Mouse (Mus musculus): ENCODE measurements at regions not wholly inside any gene's neighbourhood (a gene's known extent, or its start where the extent isn't known, plus 50 kb on each side); places are given as distances from the start of the nearest gene placed in this dataset.
A peak's percentile ranks its signal among the peaks of the same experiment; 100 is the strongest.

GRCm38 (mm10) chr9:88068322-88068721 lies 258.7 kb upstream of the Nt5e start:
- DNase-seq (ENCODE audit: low read depth, low spot score), result no peak

DNA sequence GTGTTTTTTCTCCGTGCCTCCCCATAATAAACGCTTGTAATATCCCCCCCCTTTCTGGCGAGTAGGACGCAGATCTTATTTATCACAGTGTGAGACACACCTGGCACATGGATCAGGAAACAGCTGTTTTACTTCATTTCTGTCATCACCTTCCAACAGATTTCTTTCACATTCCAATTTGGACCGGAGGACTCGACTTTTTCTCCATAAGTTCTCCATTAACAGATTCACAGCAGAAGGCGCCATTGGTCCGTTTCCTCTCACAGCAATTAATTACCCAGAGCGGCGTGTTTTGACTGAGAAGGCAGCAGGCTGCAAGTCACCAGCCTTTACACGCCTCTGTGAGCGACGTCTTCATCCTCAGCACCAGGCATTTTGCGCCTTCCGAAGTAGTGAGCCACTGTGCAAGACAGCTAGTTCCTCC lies 258.1 kb upstream of the Nt5e start:
- DNase-seq (ENCODE audit: low read depth, low spot score), result no peak

- no peak for DNase-seq (ENCODE audit: low read depth, low spot score)
Measured at GRCm38 (mm10) chr9:88069834-88070233, 257.2 kb upstream of the Nt5e start.

- DNase-seq (ENCODE audit: low read depth, low spot score), result peak; percentile 74
Measured at GRCm38 (mm10) chr9:88073165-88073564, 253.8 kb upstream of the Nt5e start.

DNA sequence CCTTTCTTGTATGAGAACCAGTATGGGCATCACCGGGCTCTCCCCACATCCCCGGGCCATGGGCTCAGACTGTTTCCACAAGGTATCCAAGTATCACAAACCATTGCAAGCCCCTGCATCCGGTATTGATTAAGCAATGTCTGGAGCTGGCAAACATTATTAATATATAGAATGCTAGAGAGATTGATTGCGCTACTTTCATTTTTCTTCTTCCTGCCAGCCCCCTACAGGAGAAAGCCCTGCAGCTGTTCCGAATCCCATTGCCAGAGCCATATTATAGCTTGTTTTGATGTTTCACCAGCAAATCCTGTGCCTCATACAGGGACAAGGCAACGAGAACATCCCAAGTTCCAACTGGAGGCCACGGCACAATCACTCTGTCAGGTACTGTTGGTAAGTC lies 253.4 kb upstream of the Nt5e start:
- no peak for DNase-seq (ENCODE audit: low read depth, low spot score)

DNA sequence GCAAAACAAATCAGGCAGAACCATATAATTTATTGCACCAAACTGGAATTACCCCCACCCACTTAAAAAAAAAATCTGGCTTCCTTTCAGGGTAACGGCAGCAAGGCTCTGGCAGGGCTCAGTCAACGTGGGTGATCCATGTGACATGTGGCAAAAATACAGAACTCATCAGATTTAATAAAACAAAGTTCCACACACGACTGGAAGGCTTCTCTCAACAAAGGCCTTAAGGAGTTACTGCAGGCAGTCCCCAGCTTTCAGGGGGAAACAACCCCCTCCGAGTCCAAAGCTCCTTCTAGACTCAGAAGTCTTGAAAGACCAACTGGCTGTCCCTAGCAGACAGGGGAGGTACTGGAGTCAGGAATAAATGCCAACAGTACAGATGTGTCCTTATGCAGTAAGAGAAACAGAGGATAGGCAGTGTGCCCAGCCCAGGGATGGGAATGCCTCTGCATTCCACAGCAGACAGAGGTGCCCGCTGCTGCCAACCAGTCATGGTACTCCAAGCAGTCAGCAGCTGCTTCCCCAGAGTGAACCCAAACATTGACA lies 244.0 kb upstream of the Nt5e start:
- no peak for DNase-seq (ENCODE audit: low read depth, low spot score)

DNA sequence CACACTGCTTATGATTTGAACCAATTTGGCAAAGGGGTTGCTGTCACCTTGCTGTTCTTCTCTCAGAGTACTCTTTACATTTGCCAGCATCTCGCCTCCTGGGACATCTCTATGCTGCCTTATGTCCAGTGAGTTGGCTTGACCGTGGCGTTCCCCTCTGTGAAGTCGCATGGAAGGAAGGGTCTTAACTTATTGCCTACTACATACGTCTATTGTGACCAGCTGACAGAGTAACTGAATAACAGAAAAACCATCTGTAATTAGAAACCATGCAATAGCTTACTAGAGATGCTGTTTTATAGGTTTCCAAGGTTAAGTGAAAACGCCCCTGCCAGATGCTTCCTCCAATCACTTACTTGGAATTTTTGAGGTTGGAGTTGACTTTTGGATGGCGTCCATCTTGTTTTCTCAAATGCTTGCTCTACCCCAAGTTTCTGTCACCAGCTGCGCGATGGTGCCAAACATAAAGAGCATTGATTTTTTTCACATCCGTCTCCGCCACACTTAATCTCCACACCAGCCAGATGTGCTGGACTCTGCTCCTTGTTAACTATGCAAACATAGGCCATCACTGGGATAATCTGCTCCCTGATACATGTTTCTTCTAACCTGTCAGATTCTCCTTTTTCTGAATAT lies 241.7 kb upstream of the Nt5e start:
- no peak for DNase-seq (ENCODE audit: low read depth, low spot score)

DNA sequence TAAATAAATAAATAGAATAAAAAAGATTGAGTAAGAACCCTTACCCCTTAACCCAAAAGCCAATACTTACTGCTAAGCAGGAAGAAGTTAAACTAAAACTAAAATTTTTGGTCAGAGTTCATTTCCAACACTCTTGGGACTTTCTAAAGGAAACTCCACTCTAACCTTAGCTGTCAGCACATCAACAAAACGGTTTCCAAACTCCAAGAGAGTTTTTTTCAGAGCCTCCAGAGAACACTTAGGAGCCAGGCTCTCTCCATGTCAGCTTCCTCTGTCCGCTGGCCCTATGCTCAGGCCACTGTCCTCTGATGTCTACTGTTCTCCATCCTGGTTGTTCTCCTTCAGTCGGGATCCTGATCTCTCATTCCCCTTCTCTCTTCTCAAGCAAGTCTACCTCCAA lies 241.1 kb upstream of the Nt5e start:
- DNase-seq (ENCODE audit: low read depth, low spot score), result no peak

GRCm38 (mm10) chr9:88091781-88092527 lies 235.0 kb upstream of the Nt5e start:
- no peak for DNase-seq (ENCODE audit: low read depth, low spot score)

DNA sequence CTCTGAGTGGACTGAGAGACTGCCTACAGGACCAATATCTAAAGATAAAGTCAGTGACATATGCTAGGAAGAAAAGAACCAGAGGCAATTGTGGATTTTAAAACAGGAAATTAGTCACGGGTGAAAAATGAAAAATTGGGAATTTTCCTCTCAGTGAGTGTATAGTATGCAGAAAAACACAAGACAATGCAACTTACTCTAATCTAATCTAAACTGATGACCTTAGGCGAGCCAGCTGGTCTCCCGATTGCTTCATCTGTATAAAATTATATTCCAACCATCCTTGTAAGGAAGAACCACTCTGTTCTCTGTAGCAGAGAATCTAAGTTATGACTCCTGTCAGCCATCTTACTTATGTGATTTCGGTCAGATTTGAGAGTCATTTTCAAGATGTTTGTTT lies 234.4 kb upstream of the Nt5e start:
- DNase-seq (ENCODE audit: low read depth, low spot score), result no peak

- DNase-seq (ENCODE audit: low read depth, low spot score), result peak; percentile 19
Measured at GRCm38 (mm10) chr9:88113094-88113493, 213.9 kb upstream of the Nt5e start.

DNA sequence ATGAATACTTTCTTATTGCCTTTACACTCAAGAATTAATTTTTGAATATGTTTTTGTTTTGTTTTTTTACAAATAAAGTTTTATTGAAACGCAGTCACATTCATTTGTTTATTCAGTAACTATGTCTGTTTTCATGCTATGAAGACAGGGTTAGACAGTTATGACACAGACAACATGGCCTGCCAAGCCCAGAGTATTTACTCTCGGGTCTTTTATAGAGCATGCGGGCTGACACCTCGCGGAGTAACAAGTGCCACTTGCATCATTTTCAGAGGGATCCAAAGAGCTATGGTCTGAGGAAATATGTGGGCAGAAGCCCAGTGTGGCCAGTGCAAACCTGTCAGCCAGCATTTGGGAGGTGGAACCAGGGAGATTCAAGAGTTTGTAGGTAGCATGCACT lies 206.5 kb upstream of the Nt5e start:
- no peak for DNase-seq (ENCODE audit: low read depth, low spot score)

GRCm38 (mm10) chr9:88120963-88121570 lies 205.9 kb upstream of the Nt5e start:
- DNase-seq (ENCODE audit: low read depth, low spot score), result no peak

DNA sequence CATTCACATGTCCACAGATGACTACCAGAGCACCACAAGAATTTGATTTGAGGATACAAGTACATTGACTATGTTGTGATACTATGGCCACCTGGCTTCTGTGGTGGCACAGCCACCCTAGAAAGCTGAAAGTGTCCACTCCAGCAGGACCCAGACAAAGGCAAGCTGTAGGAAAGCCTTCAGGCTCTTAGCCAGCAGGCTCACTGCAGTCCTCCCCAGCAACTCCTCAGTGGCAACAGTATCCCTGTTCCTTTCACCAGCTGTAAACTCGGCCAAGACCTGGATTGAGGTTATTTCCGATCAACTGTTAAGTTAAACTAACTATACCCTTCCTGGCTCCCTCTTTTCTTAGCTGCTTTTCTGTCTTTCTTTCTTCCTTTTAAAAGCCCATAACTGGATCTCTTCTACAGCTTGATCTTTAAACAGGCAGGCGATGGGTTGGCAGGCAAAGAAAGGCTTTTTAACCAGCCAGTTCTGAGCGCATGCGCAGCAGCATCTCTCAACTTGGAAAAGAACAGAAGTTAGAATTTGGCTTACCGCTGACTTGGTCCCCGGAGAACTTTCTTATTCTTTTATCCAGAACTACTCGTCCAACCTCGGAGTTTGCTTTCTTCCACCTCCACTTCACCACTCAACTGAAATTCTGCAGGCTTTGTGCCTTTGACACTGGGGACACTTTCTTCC lies 202.5 kb upstream of the Nt5e start:
- no peak for DNase-seq (ENCODE audit: low read depth, low spot score)

- no peak for DNase-seq (ENCODE audit: low read depth, low spot score)
Measured at GRCm38 (mm10) chr9:88163025-88163780, 163.8 kb upstream of the Nt5e start.

DNA sequence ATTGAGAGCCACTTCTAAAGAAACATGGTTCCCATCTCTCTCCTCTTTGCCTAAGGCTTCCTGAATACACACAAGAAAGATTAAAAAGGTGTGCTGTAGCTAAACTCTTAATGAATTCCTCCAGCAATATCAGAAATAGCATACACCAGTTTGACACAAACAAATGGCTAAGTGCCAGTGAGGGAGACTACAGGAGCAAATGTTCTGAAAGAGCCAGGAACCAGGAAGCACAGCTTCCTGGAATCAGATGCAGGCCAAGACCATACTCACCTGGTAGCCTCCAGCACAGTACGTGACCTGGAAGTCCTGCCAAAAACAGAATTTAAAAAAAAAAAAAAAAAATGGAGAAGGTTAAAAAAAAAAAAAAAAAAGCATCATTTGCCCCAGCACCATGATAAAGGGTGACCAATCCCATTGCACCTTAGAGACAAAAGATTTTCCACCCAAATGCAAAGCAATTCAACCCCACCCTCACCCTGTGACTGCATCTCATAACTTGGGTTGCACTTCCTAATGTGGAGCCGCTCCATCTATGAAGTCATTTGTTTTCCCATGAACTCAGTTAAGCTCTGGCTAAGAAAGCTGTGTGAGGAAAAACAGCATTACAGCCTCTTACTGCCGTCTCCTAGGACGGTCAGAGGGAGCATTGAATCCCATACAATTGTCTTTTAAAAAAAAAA lies 149.3 kb upstream of the Nt5e start:
- DNase-seq (ENCODE audit: low read depth, low spot score), result no peak

GRCm38 (mm10) chr9:88181189-88181994 lies 145.6 kb upstream of the Nt5e start:
- no peak for DNase-seq (ENCODE audit: low read depth, low spot score)

DNA sequence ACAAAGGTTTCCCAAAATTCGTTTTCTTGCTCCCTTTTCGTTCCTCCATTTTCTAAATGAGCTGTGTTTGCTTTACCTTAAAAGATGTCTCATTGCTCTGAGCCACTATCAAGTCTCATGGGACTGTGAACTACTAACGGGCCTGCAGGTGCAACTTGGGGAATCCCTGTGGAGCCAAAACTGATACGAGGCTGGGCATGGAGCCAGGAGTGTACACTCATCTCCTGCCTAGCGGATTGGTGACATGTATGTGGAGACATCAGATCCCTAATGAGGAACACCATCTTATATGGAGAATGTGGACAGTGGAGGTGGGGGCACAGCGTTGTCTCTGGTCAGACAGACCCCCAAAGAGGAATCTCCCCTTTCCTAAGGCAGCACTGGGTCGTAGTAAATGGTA lies 119.6 kb upstream of the Nt5e start:
- no peak for DNase-seq (ENCODE audit: low read depth, low spot score)

DNA sequence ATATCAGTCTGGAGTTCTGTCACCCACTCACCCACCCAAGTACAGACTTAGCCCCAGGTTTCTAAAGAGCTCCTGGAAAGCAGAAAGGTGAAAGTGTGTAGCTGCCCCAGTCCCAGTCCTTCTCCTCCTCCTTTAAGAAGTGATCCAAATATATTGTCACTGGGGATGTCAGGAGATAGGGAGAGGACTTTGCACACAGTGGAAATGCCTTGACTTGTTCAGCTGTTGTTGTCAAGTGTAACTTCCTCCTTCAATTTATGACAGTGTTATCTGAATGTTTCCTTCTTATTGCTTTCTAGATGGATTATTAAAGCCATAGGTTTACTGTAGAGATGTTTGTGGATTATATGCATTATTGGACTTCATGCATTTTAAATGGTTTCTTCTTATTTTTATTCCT lies 119.0 kb upstream of the Nt5e start:
- DNase-seq (ENCODE audit: low read depth, low spot score), result no peak

DNA sequence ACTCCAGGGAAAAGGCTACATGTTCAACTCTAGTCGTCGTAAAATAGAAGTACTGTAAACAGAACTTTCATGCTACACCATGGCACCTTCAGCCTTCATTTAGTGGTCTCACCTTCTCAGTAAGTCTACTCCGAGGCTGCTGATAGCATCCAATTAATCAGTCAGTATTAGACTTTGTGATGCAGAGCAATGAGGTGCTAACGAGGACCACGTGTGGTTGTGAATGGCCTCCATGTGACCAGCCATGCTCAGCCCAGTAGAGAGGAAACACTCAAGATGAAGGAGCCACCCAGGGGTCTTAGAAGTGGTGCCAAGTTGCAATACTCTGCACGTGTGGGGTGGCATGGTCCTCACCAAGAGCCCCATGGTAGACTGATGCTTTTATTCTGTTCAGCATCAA lies 112.2 kb upstream of the Nt5e start:
- no peak for DNase-seq (ENCODE audit: low read depth, low spot score)
